Mouse (Mus musculus): ENCODE data around the gene Fam25c.

GRCm38 (mm10) chr14:34341993-34342392 is 13.2 kb downstream of the Fam25c start:
- TF ChIP-seq EP300 (IDR thresholded peaks at IDR 0.05; ENCODE audit: low read depth) (no peak), CTCF (IDR thresholded peaks at IDR 0.05; ENCODE audit: low read depth) (no peak)

Measured in liver, postnatal 0 days (tissue).